Mouse (Mus musculus): ENCODE measurements around the gene Chrm2. TPM values are rescaled to one million over a fixed set of nuclear protein-coding genes. Genes with fewer than 3 reads are reported as not detected.

Gene Chrm2
- polyA plus RNA-seq, 1 experiment: 4.0 TPM

- no peak for DNase-seq (ENCODE audit: low read depth)
- no peak for TF ChIP-seq CTCF (IDR thresholded peaks at IDR 0.05; ENCODE audit: borderline replicate concordance, extremely low read depth, insufficient read depth, insufficient read length)
- TF ChIP-seq POLR2A (IDR thresholded peaks at IDR 0.05; ENCODE audit: borderline replicate concordance, extremely low read depth, insufficient read depth, insufficient read length, poor library complexity, severe bottlenecking): no peak
Observed at GRCm38 (mm10) chr6:36437964-36438363, 50.1 kb downstream of the Chrm2 start.

- DNase-seq (ENCODE audit: low read depth): no peak
- no peak for TF ChIP-seq CTCF (IDR thresholded peaks at IDR 0.05; ENCODE audit: borderline replicate concordance, extremely low read depth, insufficient read depth, insufficient read length)
- no peak for TF ChIP-seq POLR2A (IDR thresholded peaks at IDR 0.05; ENCODE audit: borderline replicate concordance, extremely low read depth, insufficient read depth, insufficient read length, poor library complexity, severe bottlenecking)
Observed at GRCm38 (mm10) chr6:36439218-36439617, 51.3 kb downstream of the Chrm2 start.

- TF ChIP-seq CTCF (IDR thresholded peaks at IDR 0.05; ENCODE audit: borderline replicate concordance, extremely low read depth, insufficient read depth, insufficient read length): no peak
- no peak for TF ChIP-seq POLR2A (IDR thresholded peaks at IDR 0.05; ENCODE audit: borderline replicate concordance, extremely low read depth, insufficient read depth, insufficient read length, poor library complexity, severe bottlenecking)
- DNase-seq (ENCODE audit: low read depth): no peak
Observed at GRCm38 (mm10) chr6:36451480-36451879, 63.6 kb downstream of the Chrm2 start.

- TF ChIP-seq POLR2A (IDR thresholded peaks at IDR 0.05; ENCODE audit: borderline replicate concordance, extremely low read depth, insufficient read depth, insufficient read length, poor library complexity, severe bottlenecking) (no peak), CTCF (IDR thresholded peaks at IDR 0.05; ENCODE audit: borderline replicate concordance, extremely low read depth, insufficient read depth, insufficient read length) (no peak)
- no peak for DNase-seq (ENCODE audit: low read depth)
Observed at GRCm38 (mm10) chr6:36455071-36455470, 67.2 kb downstream of the Chrm2 start.

GRCm38 (mm10) chr6:36457015-36457414 lies 69.1 kb downstream of the Chrm2 start:
- TF ChIP-seq POLR2A (IDR thresholded peaks at IDR 0.05; ENCODE audit: borderline replicate concordance, extremely low read depth, insufficient read depth, insufficient read length, poor library complexity, severe bottlenecking) (no peak), CTCF (IDR thresholded peaks at IDR 0.05; ENCODE audit: borderline replicate concordance, extremely low read depth, insufficient read depth, insufficient read length) (no peak)
- DNase-seq (ENCODE audit: low read depth): no peak

- TF ChIP-seq POLR2A (IDR thresholded peaks at IDR 0.05; ENCODE audit: borderline replicate concordance, extremely low read depth, insufficient read depth, insufficient read length, poor library complexity, severe bottlenecking): no peak
- TF ChIP-seq CTCF (IDR thresholded peaks at IDR 0.05; ENCODE audit: borderline replicate concordance, extremely low read depth, insufficient read depth, insufficient read length): no peak
- no peak for DNase-seq (ENCODE audit: low read depth)
Observed at GRCm38 (mm10) chr6:36464008-36464407, 76.1 kb downstream of the Chrm2 start.

- peak; percentile 25 for DNase-seq (ENCODE audit: low read depth)
- no peak for TF ChIP-seq POLR2A (IDR thresholded peaks at IDR 0.05; ENCODE audit: borderline replicate concordance, extremely low read depth, insufficient read depth, insufficient read length, poor library complexity, severe bottlenecking)
- no peak for TF ChIP-seq CTCF (IDR thresholded peaks at IDR 0.05; ENCODE audit: borderline replicate concordance, extremely low read depth, insufficient read depth, insufficient read length)
Observed at GRCm38 (mm10) chr6:36484132-36484665, 96.3 kb downstream of the Chrm2 start.

- TF ChIP-seq CTCF (IDR thresholded peaks at IDR 0.05; ENCODE audit: borderline replicate concordance, extremely low read depth, insufficient read depth, insufficient read length) (no peak), POLR2A (IDR thresholded peaks at IDR 0.05; ENCODE audit: borderline replicate concordance, extremely low read depth, insufficient read depth, insufficient read length, poor library complexity, severe bottlenecking) (no peak)
- peak; percentile 27 for DNase-seq (ENCODE audit: low read depth)
Observed at GRCm38 (mm10) chr6:36507008-36507663, 119.3 kb downstream of the Chrm2 start.

- TF ChIP-seq POLR2A (IDR thresholded peaks at IDR 0.05; ENCODE audit: borderline replicate concordance, extremely low read depth, insufficient read depth, insufficient read length, poor library complexity, severe bottlenecking) (no peak), CTCF (IDR thresholded peaks at IDR 0.05; ENCODE audit: borderline replicate concordance, extremely low read depth, insufficient read depth, insufficient read length) (no peak)
- peak; percentile 30 for DNase-seq (ENCODE audit: low read depth)
Observed at GRCm38 (mm10) chr6:36507946-36508345, 120.1 kb downstream of the Chrm2 start.

GRCm38 (mm10) chr6:36508469-36508868 lies 120.6 kb downstream of the Chrm2 start:
- no peak for TF ChIP-seq POLR2A (IDR thresholded peaks at IDR 0.05; ENCODE audit: borderline replicate concordance, extremely low read depth, insufficient read depth, insufficient read length, poor library complexity, severe bottlenecking)
- DNase-seq (ENCODE audit: low read depth): no peak

- no peak for TF ChIP-seq CTCF (IDR thresholded peaks at IDR 0.05; ENCODE audit: borderline replicate concordance, extremely low read depth, insufficient read depth, insufficient read length)
- no peak for TF ChIP-seq POLR2A (IDR thresholded peaks at IDR 0.05; ENCODE audit: borderline replicate concordance, extremely low read depth, insufficient read depth, insufficient read length, poor library complexity, severe bottlenecking)
- DNase-seq (ENCODE audit: low read depth): peak; percentile 39
Observed at GRCm38 (mm10) chr6:36516508-36516907, 128.6 kb downstream of the Chrm2 start.

- DNase-seq (ENCODE audit: low read depth): peak; percentile 77
- no peak for TF ChIP-seq CTCF (IDR thresholded peaks at IDR 0.05; ENCODE audit: borderline replicate concordance, extremely low read depth, insufficient read depth, insufficient read length)
- TF ChIP-seq POLR2A (IDR thresholded peaks at IDR 0.05; ENCODE audit: borderline replicate concordance, extremely low read depth, insufficient read depth, insufficient read length, poor library complexity, severe bottlenecking): no peak
Observed at GRCm38 (mm10) chr6:36517242-36517641, 129.4 kb downstream of the Chrm2 start.

Measured in brain, embryonic 14.5 days (tissue).